24 mouse cellular contexts compared by ENCODE assay signal in the genomic region with DNA sequence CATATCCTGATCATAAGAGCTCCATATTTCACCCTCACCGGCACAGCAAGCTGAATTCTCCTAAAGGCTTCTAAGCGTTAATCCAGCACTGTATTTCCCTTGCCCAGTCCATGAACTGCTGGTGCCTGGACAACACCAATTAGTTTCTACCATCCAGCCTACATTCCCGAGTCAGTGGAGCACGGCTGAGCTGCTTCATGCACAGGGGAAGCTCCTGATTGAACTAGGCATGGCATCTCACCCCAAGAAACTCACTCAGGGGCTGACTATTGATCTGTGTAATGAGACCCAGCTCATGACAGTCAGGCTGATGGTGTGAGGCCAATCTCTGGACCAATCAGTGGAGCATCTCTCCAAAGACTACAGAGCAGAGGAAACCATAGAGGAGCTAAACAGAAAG.
DNase-seq lines count a peak whose midpoint lies in the region; ATAC-seq lines count a peak whose summit lies in the region.
"Had no signal": no experiment of that assay in that cellular context is flagged by ENCODE, and none has a peak within 500 bp of the region (broad histone marks: within the 10 kb centered on the region; RNA-seq: fewer than 3 reads in every experiment).

No protein-coding gene starts in this region.

- WGBS in kidney, embryonic 15.5 days, result 54% methylated on average over 4 of the region's 4 CpGs

- no peaks in the 10 kb centered on the region for H3K9me3 ChIP-seq in kidney, embryonic 15.5 days (replicated peaks)
- H3K9me3 ChIP-seq: forebrain, embryonic 10.5 days; forebrain, embryonic 13.5 days; heart, embryonic 12.5 days; heart, embryonic 15.5 days; hindbrain, embryonic 10.5 days; hindbrain, embryonic 13.5 days had no signal

- no peaks in the 10 kb centered on the region for H3K27me3 ChIP-seq in kidney, embryonic 15.5 days
- H3K27me3 ChIP-seq: forebrain, embryonic 13.5 days; heart, embryonic 12.5 days; heart, embryonic 15.5 days; hindbrain, embryonic 13.5 days had no signal

- H3K36me3 ChIP-seq in kidney, embryonic 15.5 days, result no peaks in the 10 kb centered on the region
- H3K36me3 ChIP-seq: forebrain, embryonic 10.5 days; heart, embryonic 12.5 days; heart, embryonic 15.5 days; hindbrain, embryonic 10.5 days; hindbrain, embryonic 13.5 days had no signal

- H3K4me1 ChIP-seq in kidney, embryonic 15.5 days, result no peaks in the 10 kb centered on the region
- H3K4me1 ChIP-seq: heart, embryonic 12.5 days; heart, embryonic 15.5 days; hindbrain, embryonic 10.5 days had no signal

- no peak for DNase-seq in kidney, postnatal 10 days
- DNase-seq in kidney, postnatal 4 days, result peak; percentile 14 to 31
- no peak for DNase-seq in kidney, adult 18-20 months
- peak; percentile 45 for DNase-seq in retina, embryonic 14.5 days (ENCODE audit: low spot score)
- DNase-seq in right cerebral cortex, postnatal 10 days (ENCODE audit: low spot score in 2 of 2), result no peak
- DNase-seq: adrenal gland, postnatal 10 days; adrenal gland, postnatal 36 days; cerebellum, adult 18-20 months; cerebellum, adult 9-10 months; cerebellum, postnatal 14 days; gastrocnemius, postnatal 10 days; gastrocnemius, postnatal 36 days; heart, postnatal 10 days; heart, postnatal 36 days had no signal

- H3K4me2 ChIP-seq in kidney, embryonic 15.5 days, result no peak overlapping the region
- H3K4me2 ChIP-seq: forebrain, embryonic 13.5 days; heart, embryonic 12.5 days; heart, embryonic 15.5 days; hindbrain, embryonic 13.5 days had no signal

- ATAC-seq in kidney, embryonic 15.5 days (replicated peaks; ENCODE audit: low FRiP score), result peak; percentile 85
- ATAC-seq: CD4-positive, CD25-positive, alpha-beta regulatory T cell, adult 4 months; forebrain, embryonic 13.5 days; forebrain, embryonic 16.5 days; hindbrain, embryonic 16.5 days had no signal

- no peak overlapping the region for H3K27ac ChIP-seq in kidney, embryonic 15.5 days
- H3K27ac ChIP-seq: forebrain, embryonic 10.5 days; forebrain, embryonic 13.5 days; heart, embryonic 15.5 days; hindbrain, embryonic 10.5 days; hindbrain, embryonic 13.5 days had no signal

- no peak overlapping the region for H3K9ac ChIP-seq in kidney, embryonic 15.5 days
- H3K9ac ChIP-seq: forebrain, embryonic 13.5 days; heart, embryonic 12.5 days; heart, embryonic 15.5 days; hindbrain, embryonic 13.5 days had no signal

- no peak overlapping the region for H3K4me3 ChIP-seq in kidney, embryonic 15.5 days (replicated peaks)
- H3K4me3 ChIP-seq: forebrain, embryonic 10.5 days; forebrain, embryonic 13.5 days; heart, embryonic 12.5 days; heart, embryonic 15.5 days; hindbrain, embryonic 10.5 days; hindbrain, embryonic 13.5 days had no signal

Comparison
In these comparisons a context has a peak if more than half of its experiments do, and no peak if none do; other contexts are left out.
1. DNase-seq: peak in kidney, postnatal 4 days (2 of 2) and retina, embryonic 14.5 days (single experiment); none in kidney, postnatal 10 days (single experiment), kidney, adult 18-20 months (single experiment) and right cerebral cortex, postnatal 10 days (0 of 2).